ENCODE assay signal across 17 mouse cellular contexts in genomic region chr2:113368379-113368778, GRCm38 (mm10).
"Had no signal": no experiment of that assay in that cellular context is flagged by ENCODE, and none has a peak within 500 bp of the region (broad histone marks: within the 10 kb centered on the region; RNA-seq: fewer than 3 reads in every experiment).

No protein-coding gene starts in this region.

- H3K4me2 ChIP-seq: limb, embryonic 13.5 days; liver, embryonic 15.5 days; lung, embryonic 14.5 days; neural tube, embryonic 12.5 days had no signal

- H3K4me3 ChIP-seq: limb, embryonic 13.5 days; liver, embryonic 15.5 days; midbrain, embryonic 10.5 days; myocyte; neural tube, embryonic 12.5 days had no signal

- ATAC-seq: intestine, postnatal 0 days had no signal

- H3K9me3 ChIP-seq: limb, embryonic 13.5 days; liver, embryonic 15.5 days; midbrain, embryonic 10.5 days; neural tube, embryonic 12.5 days had no signal

- H3K27me3 ChIP-seq: limb, embryonic 13.5 days; liver, embryonic 15.5 days; neural tube, embryonic 12.5 days had no signal

- H3K27ac ChIP-seq: limb, embryonic 13.5 days; liver, embryonic 15.5 days; midbrain, embryonic 10.5 days; neural tube, embryonic 12.5 days had no signal

- DNase-seq: layer of hippocampus, adult 9-11 months; left cerebral cortex, postnatal 4 days; lung, embryonic 14.5 days; lung, postnatal 10 days; lung, postnatal 4 days; midbrain, embryonic 14.5 days; retina, postnatal 1 day; right cerebral cortex, postnatal 4 days; spleen, adult 18-20 months; thymus, adult 18-20 months; thymus, postnatal 25 days had no signal

- H3K9ac ChIP-seq: limb, embryonic 13.5 days; liver, embryonic 15.5 days; lung, embryonic 14.5 days; neural tube, embryonic 12.5 days had no signal

- H3K4me1 ChIP-seq: liver, embryonic 15.5 days; neural tube, embryonic 12.5 days had no signal

- H3K36me3 ChIP-seq: limb, embryonic 13.5 days; liver, embryonic 15.5 days; midbrain, embryonic 10.5 days; neural tube, embryonic 12.5 days had no signal
